Mouse (Mus musculus): ENCODE data around the gene Lpcat4. TPM values are rescaled to one million over a fixed set of nuclear protein-coding genes. Genes with fewer than 3 reads are reported as not detected.
"Not testable (repeated sequence)": the region's sequence is repeated elsewhere in the genome, so short reads cannot be mapped to it uniquely, and the experiment has no call there.

Gene Lpcat4
- polyA plus RNA-seq, 1 experiment from 2014 or later = 8.4 TPM

GRCm38 (mm10) chr2:112273474-112273873 is 34.2 kb downstream of the Lpcat4 start:
- Histone ChIP-seq H3K9me3 (ENCODE audit: control insufficient read depth) (no peaks in the 10 kb centered on the region), H3K4me1 (replicated peaks; ENCODE audit: control insufficient read depth, insufficient read depth, low read length) (no peaks in the 10 kb centered on the region), H3K36me3 (ENCODE audit: control insufficient read depth, insufficient read depth) (no peaks in the 10 kb centered on the region), H3K27me3 (replicated peaks; ENCODE audit: control insufficient read depth, insufficient read depth, low read length) (no peaks in the 10 kb centered on the region), H3K9ac (ENCODE audit: low read depth, low read length) (no peak overlapping the region), H3K27ac (ENCODE audit: low read depth, low read length) (no peak overlapping the region), H3K4me3 (ENCODE audit: low read depth, low read length) (no peak overlapping the region), H3K4me2 (replicated peaks; ENCODE audit: low read depth) (no peak overlapping the region)
- 75% methylated on average over 6 of the region's 6 CpGs for WGBS
- no peak for ATAC-seq
- TF ChIP-seq CTCF (IDR thresholded peaks at IDR 0.05; ENCODE audit: low read depth) = no peak

GRCm38 (mm10) chr2:112276870-112277269 is 37.6 kb downstream of the Lpcat4 start:
- Histone ChIP-seq H3K4me1 (replicated peaks; ENCODE audit: control insufficient read depth, insufficient read depth, low read length) (no peaks in the 10 kb centered on the region), H3K9ac (ENCODE audit: low read depth, low read length) (no peak overlapping the region), H3K9me3 (ENCODE audit: control insufficient read depth) (no peaks in the 10 kb centered on the region), H3K27ac (ENCODE audit: low read depth, low read length) (no peak overlapping the region), H3K27me3 (replicated peaks; ENCODE audit: control insufficient read depth, insufficient read depth, low read length) (no peaks in the 10 kb centered on the region), H3K4me2 (replicated peaks; ENCODE audit: low read depth) (no peak overlapping the region), H3K36me3 (ENCODE audit: control insufficient read depth, insufficient read depth) (no peaks in the 10 kb centered on the region), H3K4me3 (ENCODE audit: low read depth, low read length) (no peak overlapping the region)
- ATAC-seq = 0 out of 2 replicates have a peak, but pooled peaks have one; percentile 47
- no peak for TF ChIP-seq CTCF (IDR thresholded peaks at IDR 0.05; ENCODE audit: low read depth)
- 57% methylated on average over 3 of the region's 3 CpGs for WGBS

- no peak overlapping the region for H3K4me2 ChIP-seq (replicated peaks; ENCODE audit: low read depth)
- no peaks in the 10 kb centered on the region for H3K4me1 ChIP-seq (replicated peaks; ENCODE audit: control insufficient read depth, insufficient read depth, low read length)
- no peak for ATAC-seq
- 64% methylated on average over 1 of the region's 1 CpGs for WGBS
- no peaks in the 10 kb centered on the region for H3K27me3 ChIP-seq (replicated peaks; ENCODE audit: control insufficient read depth, insufficient read depth, low read length)
- no peak overlapping the region for H3K4me3 ChIP-seq (ENCODE audit: low read depth, low read length)
- no peak overlapping the region for H3K9ac ChIP-seq (ENCODE audit: low read depth, low read length)
- H3K9me3 ChIP-seq (ENCODE audit: control insufficient read depth) = no peaks in the 10 kb centered on the region
- no peaks in the 10 kb centered on the region for H3K36me3 ChIP-seq (ENCODE audit: control insufficient read depth, insufficient read depth)
- TF ChIP-seq CTCF (IDR thresholded peaks at IDR 0.05; ENCODE audit: low read depth) = no peak
- H3K27ac ChIP-seq (ENCODE audit: low read depth, low read length) = no peak overlapping the region
Measured at GRCm38 (mm10) chr2:112282846-112283245, 43.6 kb downstream of the Lpcat4 start.

- 2% methylated on average over 21 of the region's 21 CpGs for WGBS
- peak; percentile 83 for ATAC-seq
- H3K27ac ChIP-seq (ENCODE audit: low read depth, low read length) = peak overlapping the region; percentile 74
- no peaks in the 10 kb centered on the region for H3K9me3 ChIP-seq (ENCODE audit: control insufficient read depth)
- TF ChIP-seq CTCF (IDR thresholded peaks at IDR 0.05; ENCODE audit: low read depth) = no peak
- H3K4me1 ChIP-seq (replicated peaks; ENCODE audit: control insufficient read depth, insufficient read depth, low read length) = no peaks in the 10 kb centered on the region
- H3K9ac ChIP-seq (ENCODE audit: low read depth, low read length) = peak overlapping the region; percentile 65
- no peaks in the 10 kb centered on the region for H3K36me3 ChIP-seq (ENCODE audit: control insufficient read depth, insufficient read depth)
- H3K4me2 ChIP-seq (replicated peaks; ENCODE audit: low read depth) = peak overlapping the region; percentile 82
- peak overlapping the region; percentile 63 for H3K4me3 ChIP-seq (ENCODE audit: low read depth, low read length)
- no peaks in the 10 kb centered on the region for H3K27me3 ChIP-seq (replicated peaks; ENCODE audit: control insufficient read depth, insufficient read depth, low read length)
Measured at GRCm38 (mm10) chr2:112284363-112285030, 45.2 kb downstream of the Lpcat4 start.

GRCm38 (mm10) chr2:112285031-112285390 is 45.7 kb downstream of the Lpcat4 start:
- WGBS = 30% methylated on average over 6 of the region's 6 CpGs
- Histone ChIP-seq H3K9me3 (ENCODE audit: control insufficient read depth) (no peaks in the 10 kb centered on the region), H3K4me2 (replicated peaks; ENCODE audit: low read depth) (peak overlapping the region; percentile 82), H3K36me3 (ENCODE audit: control insufficient read depth, insufficient read depth) (no peaks in the 10 kb centered on the region), H3K27ac (ENCODE audit: low read depth, low read length) (no peak overlapping the region), H3K4me3 (ENCODE audit: low read depth, low read length) (peak overlapping the region; percentile 63), H3K4me1 (replicated peaks; ENCODE audit: control insufficient read depth, insufficient read depth, low read length) (no peaks in the 10 kb centered on the region), H3K9ac (ENCODE audit: low read depth, low read length) (0 out of 2 replicates have a peak overlapping the region, but pooled peaks have one; percentile 11), H3K27me3 (replicated peaks; ENCODE audit: control insufficient read depth, insufficient read depth, low read length) (no peaks in the 10 kb centered on the region)
- no peak for ATAC-seq
- no peak for TF ChIP-seq CTCF (IDR thresholded peaks at IDR 0.05; ENCODE audit: low read depth)

- H3K9ac ChIP-seq (ENCODE audit: low read depth, low read length); H3K4me3 ChIP-seq (ENCODE audit: low read depth, low read length); H3K9me3 ChIP-seq (ENCODE audit: control insufficient read depth); H3K27ac ChIP-seq (ENCODE audit: low read depth, low read length); H3K4me1 ChIP-seq (replicated peaks; ENCODE audit: control insufficient read depth, insufficient read depth, low read length); H3K36me3 ChIP-seq (ENCODE audit: control insufficient read depth, insufficient read depth); ATAC-seq; H3K4me2 ChIP-seq (replicated peaks; ENCODE audit: low read depth); H3K27me3 ChIP-seq (replicated peaks; ENCODE audit: control insufficient read depth, insufficient read depth, low read length): not testable (repeated sequence)
- WGBS = 94% methylated on average over 1 of the region's 1 CpGs
Measured at GRCm38 (mm10) chr2:112286062-112286461, 46.8 kb downstream of the Lpcat4 start.
